Mouse (Mus musculus) olfactory bulb, adult 2 months (tissue): ENCODE measurements around the gene Gabarapl2.

Source experiments
- CTCF ChIP-seq: fragments of 200-500 bp; IDR thresholded peaks from 2 replicates; pipeline ENCODE4 v1.5.1; 2012; ENCODE audit warnings: low read depth, mild to moderate bottlenecking, low read length, moderate library complexity; ENCODE audit not compliant: insufficient read depth
- POLR2A ChIP-seq: fragments of 200-500 bp; IDR thresholded peaks from 2 replicates; pipeline ENCODE4 v1.6.1; 2012; ENCODE audit warnings: mild to moderate bottlenecking, low read depth, low read length, moderate library complexity; ENCODE audit not compliant: insufficient read depth

GRCm38 (mm10) chr8:111911572-111911971 lies 28.9 kb upstream of the Gabarapl2 start:
- no peak for TF ChIP-seq CTCF
- no peak for TF ChIP-seq POLR2A
